Mouse (Mus musculus): ENCODE results near the gene Zfp954. TPM values are rescaled to one million over a fixed set of nuclear protein-coding genes. Genes with fewer than 3 reads are reported as not detected.
A peak's percentile ranks its signal among the peaks of the same experiment; 100 is the strongest.
"Not testable (repeated sequence)": the region's sequence is repeated elsewhere in the genome, so short reads cannot be mapped to it uniquely, and the experiment has no call there.

Zfp954 gene
- 12.0 and 13.0 TPM in 2 replicates for polyA plus RNA-seq (2015; fragmentation: Nextera tagmentation; extraction: Ambion mirVana)

GRCm38 (mm10) chr7:7120921-7121601 lies at the start of gene Zfp954:
Gene Zfp954, minus strand, starts transcription at chr7:7121488.
- no peaks in the 10 kb centered on the region for H3K27me3 ChIP-seq
- WGBS: 0% methylated on average over 30 of the region's 30 CpGs
- ATAC-seq (ENCODE audit: borderline replicate concordance, extremely low read depth, low FRiP score, low TSS enrichment): peak; percentile 93

GRCm38 (mm10) chr7:7145991-7146608 lies 24.8 kb upstream of the Zfp954 start:
- Histone ChIP-seq H3K36me3 (no peaks in the 10 kb centered on the region), H3K4me2 (no peak overlapping the region), H3K27ac (no peak overlapping the region), H3K4me1 (no peaks in the 10 kb centered on the region), H3K9me3 (no peaks in the 10 kb centered on the region), H3K27me3 (no peaks in the 10 kb centered on the region), H3K9ac (no peak overlapping the region), H3K4me3 (no peak overlapping the region)
- ATAC-seq (ENCODE audit: borderline replicate concordance, extremely low read depth, low FRiP score, low TSS enrichment): no peak
- WGBS: 85% methylated on average over 15 of the region's 15 CpGs

More at GRCm38 (mm10) chr7:7120921-7121601, at the start of gene Zfp954:
- peak within 1 kb of the TSS; percentile 67 for H3K4me2 ChIP-seq
- peaks cover 13% of the 10 kb centered on the region for H3K36me3 ChIP-seq
- peak within 1 kb of the TSS; percentile 62 for H3K9ac ChIP-seq
- H3K4me3 ChIP-seq: peak within 1 kb of the TSS; percentile 66
- peak within 1 kb of the TSS; percentile 33; the same call in 1 of the 2 replicates for H3K27ac ChIP-seq
- peaks cover 9% of the 10 kb centered on the region; the same call in 1 of the 2 replicates for H3K4me1 ChIP-seq
- H3K9me3 ChIP-seq: no peaks in the 10 kb centered on the region

- H3K9me3 ChIP-seq: no peaks in the 10 kb centered on the region
- no peak for ATAC-seq (ENCODE audit: borderline replicate concordance, extremely low read depth, low FRiP score, low TSS enrichment)
- H3K4me3 ChIP-seq: no peak overlapping the region
- no peak overlapping the region for H3K9ac ChIP-seq
- no peaks in the 10 kb centered on the region for H3K27me3 ChIP-seq
- H3K4me2 ChIP-seq: no peak overlapping the region
- H3K4me1 ChIP-seq: no peaks in the 10 kb centered on the region
- no peaks in the 10 kb centered on the region for H3K36me3 ChIP-seq
- 92% methylated on average over 1 of the region's 1 CpGs for WGBS
- H3K27ac ChIP-seq: no peak overlapping the region
Measured at GRCm38 (mm10) chr7:7144215-7144614, 22.9 kb upstream of the Zfp954 start.

GRCm38 (mm10) chr7:7136379-7136866 lies 15.1 kb upstream of the Zfp954 start, which contains the start of gene Zfp773:
Gene Zfp773, minus strand, starts transcription at chr7:7136755.
- WGBS: 6% methylated on average over 16 of the region's 16 CpGs
- Histone ChIP-seq H3K4me1 (no peaks in the 10 kb centered on the region), H3K9me3 (no peaks in the 10 kb centered on the region), H3K27me3 (no peaks in the 10 kb centered on the region), H3K27ac (peak within 1 kb of the TSS; percentile 52; the same call in 1 of the 2 replicates), H3K4me3 (peak within 1 kb of the TSS; percentile 46), H3K36me3 (no peaks in the 10 kb centered on the region), H3K4me2 (peak within 1 kb of the TSS; percentile 52), H3K9ac (peak within 1 kb of the TSS; percentile 39)
- ATAC-seq (ENCODE audit: borderline replicate concordance, extremely low read depth, low FRiP score, low TSS enrichment): peak; percentile 94

DNA sequence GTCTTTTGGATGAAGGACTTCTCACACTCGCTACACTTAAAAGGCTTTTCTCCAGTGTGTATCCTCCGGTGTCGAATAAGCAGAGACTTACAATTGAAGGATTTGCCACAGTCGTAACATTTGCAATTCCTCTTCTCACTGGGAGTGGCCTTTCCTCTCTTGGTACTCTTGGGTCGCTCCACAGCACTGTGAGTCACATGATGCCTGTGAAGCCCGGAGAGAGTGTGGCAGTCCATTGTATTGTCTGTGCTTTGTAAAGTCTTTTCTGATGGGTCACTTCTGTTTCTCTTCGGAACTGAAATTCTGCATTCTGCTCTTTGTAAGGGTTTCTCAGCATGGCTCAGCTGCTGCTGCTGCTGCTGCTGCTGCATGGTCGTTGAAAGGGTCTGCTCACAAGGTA lies 11.5 kb upstream of the Zfp954 start:
- WGBS: 68% methylated on average over 8 of the region's 8 CpGs
- Histone ChIP-seq H3K4me2 (no peak overlapping the region), H3K9ac (no peak overlapping the region), H3K27me3 (no peaks in the 10 kb centered on the region), H3K9me3 (no peaks in the 10 kb centered on the region), H3K4me3 (no peak overlapping the region), H3K36me3 (no peaks in the 10 kb centered on the region), H3K4me1 (no peaks in the 10 kb centered on the region), H3K27ac (no peak overlapping the region)
- no peak for ATAC-seq (ENCODE audit: borderline replicate concordance, extremely low read depth, low FRiP score, low TSS enrichment)

- 93% methylated on average over 15 of the region's 15 CpGs for WGBS
- not testable (repeated sequence) for H3K27me3 ChIP-seq; H3K4me3 ChIP-seq; H3K4me1 ChIP-seq; H3K27ac ChIP-seq; H3K9ac ChIP-seq; ATAC-seq (ENCODE audit: borderline replicate concordance, extremely low read depth, low FRiP score, low TSS enrichment); H3K36me3 ChIP-seq; H3K9me3 ChIP-seq; H3K4me2 ChIP-seq
Measured at GRCm38 (mm10) chr7:7130491-7131124, 9.3 kb upstream of the Zfp954 start.

DNA sequence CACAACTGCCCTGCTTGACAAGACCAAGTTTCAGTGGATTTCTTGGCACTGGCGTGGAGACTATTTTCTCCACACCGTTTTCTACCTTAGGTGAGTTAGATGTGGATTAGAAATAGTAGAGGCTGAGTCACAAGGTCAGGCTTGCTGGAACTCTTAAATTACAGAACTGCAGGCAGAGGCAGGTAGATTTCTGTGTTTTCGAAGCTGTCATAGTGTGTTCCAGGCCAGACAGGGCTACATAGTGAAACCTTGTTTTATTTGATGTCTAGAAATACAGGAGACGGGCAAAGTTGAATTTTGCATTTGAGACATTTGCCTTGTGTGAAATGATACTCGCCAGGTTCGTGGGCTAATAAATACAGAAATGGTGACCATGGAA lies 303 bp upstream of the Zfp954 start:
- Histone ChIP-seq H3K27ac (no peak overlapping the region), H3K9ac (no peak overlapping the region), H3K36me3 (peaks cover 8% of the 10 kb centered on the region; the same call in 1 of the 2 replicates), H3K4me2 (peak overlapping the region; percentile 67), H3K27me3 (no peaks in the 10 kb centered on the region), H3K4me1 (peaks cover 9% of the 10 kb centered on the region; the same call in 1 of the 2 replicates), H3K9me3 (no peaks in the 10 kb centered on the region), H3K4me3 (peak overlapping the region; percentile 66)
- ATAC-seq (ENCODE audit: borderline replicate concordance, extremely low read depth, low FRiP score, low TSS enrichment): no peak
- 50% methylated on average over 6 of the region's 6 CpGs for WGBS

DNA sequence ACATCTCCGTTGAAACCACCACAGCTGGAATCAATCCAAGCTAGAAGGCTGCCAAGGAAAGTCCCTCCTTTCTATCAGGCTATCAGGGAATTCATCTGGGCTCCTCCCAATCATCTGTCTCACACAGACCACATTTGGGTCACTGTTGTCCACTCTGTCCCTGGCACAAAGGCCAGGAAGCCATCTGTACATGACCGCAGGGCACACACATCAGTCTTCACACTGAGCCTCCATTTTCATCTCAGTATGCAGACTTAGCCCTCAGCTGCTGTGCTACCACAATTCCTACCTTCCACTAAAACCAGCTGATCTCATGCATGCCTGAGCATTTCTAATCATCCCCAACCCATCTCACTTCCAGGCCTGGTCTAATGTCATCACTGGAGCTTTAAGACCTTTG lies 2.8 kb downstream of the Zfp954 start:
- H3K4me3 ChIP-seq: no peak overlapping the region
- peaks cover 9% of the 10 kb centered on the region; the same call in 1 of the 2 replicates for H3K4me1 ChIP-seq
- no peaks in the 10 kb centered on the region for H3K9me3 ChIP-seq
- H3K27ac ChIP-seq: no peak overlapping the region
- WGBS: 88% methylated on average over 2 of the region's 2 CpGs
- no peak overlapping the region for H3K4me2 ChIP-seq
- peaks cover 25% of the 10 kb centered on the region for H3K36me3 ChIP-seq
- ATAC-seq (ENCODE audit: borderline replicate concordance, extremely low read depth, low FRiP score, low TSS enrichment): no peak
- H3K9ac ChIP-seq: no peak overlapping the region
- H3K27me3 ChIP-seq: no peaks in the 10 kb centered on the region

GRCm38 (mm10) chr7:7108501-7108900 lies 12.8 kb downstream of the Zfp954 start:
- Histone ChIP-seq H3K9ac (no peak overlapping the region), H3K27me3 (no peaks in the 10 kb centered on the region), H3K4me2 (no peak overlapping the region), H3K27ac (no peak overlapping the region), H3K36me3 (no peaks in the 10 kb centered on the region), H3K9me3 (no peaks in the 10 kb centered on the region), H3K4me3 (no peak overlapping the region), H3K4me1 (no peaks in the 10 kb centered on the region)
- WGBS: 90% methylated on average over 7 of the region's 7 CpGs
- ATAC-seq (ENCODE audit: borderline replicate concordance, extremely low read depth, low FRiP score, low TSS enrichment): no peak

Other genes with a start within 250 kb of the Zfp954 start
- not detected in 2 replicates for gene Aurkc, start 126.2 kb downstream of the Zfp954 start, polyA plus RNA-seq (2015; fragmentation: Nextera tagmentation; extraction: Ambion mirVana)
- gene Zfp773, start 15.3 kb upstream of the Zfp954 start, polyA plus RNA-seq (2015; fragmentation: Nextera tagmentation; extraction: Ambion mirVana): 2.1 and 2.2 TPM in 2 replicates
- 2.4 and 3.1 TPM in 2 replicates for gene Zfp418, start 49.8 kb upstream of the Zfp954 start, polyA plus RNA-seq (2015; fragmentation: Nextera tagmentation; extraction: Ambion mirVana)
- 7.6 and 8.6 TPM in 2 replicates for gene Zfp772, start 88.5 kb upstream of the Zfp954 start, polyA plus RNA-seq (2015; fragmentation: Nextera tagmentation; extraction: Ambion mirVana)
- 0.70 TPM in 1 of 2 replicates, not detected in the other for gene Vmn2r29, start 125.8 kb upstream of the Zfp954 start, polyA plus RNA-seq (2015; fragmentation: Nextera tagmentation; extraction: Ambion mirVana)
- 2.2 and 3.8 TPM in 2 replicates for gene Gm45844, start 156.8 kb upstream of the Zfp954 start, polyA plus RNA-seq (2015; fragmentation: Nextera tagmentation; extraction: Ambion mirVana)
- gene Clcn4, start 179.4 kb upstream of the Zfp954 start, polyA plus RNA-seq (2015; fragmentation: Nextera tagmentation; extraction: Ambion mirVana): 48.3 and 50.6 TPM in 2 replicates
- 0.03 TPM in 1 of 2 replicates, not detected in the other for gene Vmn2r30, start 216.1 kb upstream of the Zfp954 start, polyA plus RNA-seq (2015; fragmentation: Nextera tagmentation; extraction: Ambion mirVana)

Data from lung, embryonic 15.5 days (tissue).